Mouse (Mus musculus): ENCODE results near the gene Stat2. TPM values are rescaled to one million over a fixed set of nuclear protein-coding genes. Genes with fewer than 3 reads are reported as not detected.

Stat2 gene
- total and polyA plus RNA-seq, 3 experiments, result 10.0 to 23.3 (median 15.0) TPM

DNA sequence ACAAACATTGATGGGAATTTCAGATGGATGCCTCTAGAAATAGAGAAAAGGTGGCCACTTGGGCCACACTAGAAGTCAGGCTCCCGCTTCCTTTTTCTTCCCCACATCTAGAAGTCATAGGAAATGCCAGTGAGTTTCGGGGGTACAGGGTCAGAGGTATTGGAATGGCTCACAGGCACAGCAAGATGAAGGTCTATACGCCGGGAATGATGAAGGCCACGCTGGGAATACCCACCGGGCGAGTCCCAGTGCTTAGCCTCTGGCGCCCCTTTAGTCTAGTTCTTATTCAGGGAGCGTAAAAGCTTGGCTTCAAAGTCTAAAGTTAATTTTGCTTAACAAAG lies 32.4 kb downstream of the Stat2 start:
- peaks cover 31% of the 10 kb centered on the region for H3K36me3 ChIP-seq (replicated peaks)
- peaks cover 10% of the 10 kb centered on the region for H3K27me3 ChIP-seq (ENCODE audit: insufficient read depth, low read length)
- H3K4me3 ChIP-seq (ENCODE audit: low read depth, low read length), result peak overlapping the region; percentile 75
- ATAC-seq (ENCODE audit: extremely low read depth, insufficient number of reproducible peaks, low FRiP score, poor library complexity, severe bottlenecking) (no peak), DNase-seq (ENCODE audit: low spot score) (no peak)
- peaks cover 36% of the 10 kb centered on the region for H3K4me1 ChIP-seq (ENCODE audit: insufficient read depth, low read depth, low read length)
- TF ChIP-seq CTCF (IDR thresholded peaks at IDR 0.05; ENCODE audit: low read depth, low read length), result no peak
- no peak for TF ChIP-seq GATA1 (IDR thresholded peaks at IDR 0.05; ENCODE audit: borderline replicate concordance, low read length)
- no peak for TF ChIP-seq GATA2 (IDR thresholded peaks at IDR 0.05; ENCODE audit: borderline replicate concordance, low read depth, low read length)
- TF ChIP-seq POLR2AphosphoS5 (IDR thresholded peaks at IDR 0.05; ENCODE audit: insufficient replicate concordance, low read depth, low read length), result no peak
- no peak for TF ChIP-seq TAL1 (conservative IDR thresholded peaks at IDR 0.05; ENCODE audit: low read depth, low read length)
- H3K9me3 ChIP-seq (replicated peaks), result no peaks in the 10 kb centered on the region

DNA sequence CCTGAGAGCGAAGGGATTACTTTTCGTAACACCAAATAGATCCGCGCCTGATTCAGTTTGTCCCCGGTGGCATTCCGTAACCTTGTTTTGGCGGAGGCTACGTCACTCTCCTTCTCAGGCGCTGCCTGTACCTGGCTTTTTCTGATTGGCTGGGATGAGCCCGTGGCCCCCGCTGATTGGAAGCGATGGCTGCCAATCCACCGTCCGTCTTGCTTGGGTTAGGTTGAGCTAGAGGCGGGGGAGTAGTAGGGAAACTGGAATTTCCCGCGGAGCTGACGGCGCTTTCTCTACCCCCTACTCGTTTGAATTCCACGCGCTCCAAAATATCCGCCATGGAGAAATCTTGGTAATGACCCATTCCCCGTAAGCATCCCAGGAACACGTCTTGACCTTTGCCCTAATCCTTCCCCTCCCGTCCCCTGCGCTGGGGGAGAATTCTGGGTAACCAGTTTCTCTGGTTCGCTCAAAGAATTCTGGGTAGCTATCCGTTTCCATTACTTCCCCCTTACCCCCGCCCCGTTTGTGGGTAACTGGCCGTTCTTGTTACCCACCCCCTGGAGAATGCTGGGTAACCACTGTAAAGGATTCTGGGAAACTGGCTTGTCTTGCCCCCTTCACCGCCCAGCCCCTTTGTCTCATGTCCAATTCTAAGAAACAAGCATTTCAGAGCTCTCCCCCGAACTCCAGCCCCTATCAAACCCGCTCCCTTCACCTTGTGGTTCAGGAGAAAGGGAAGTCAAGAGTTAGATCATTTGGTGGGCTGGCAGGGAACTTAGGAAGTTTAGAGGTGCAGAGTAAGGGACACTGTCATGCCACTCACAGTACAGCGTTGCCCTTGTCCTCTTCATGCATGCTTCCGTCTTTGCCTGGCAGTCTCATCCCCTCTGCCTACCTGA lies 33.0 kb downstream of the Stat2 start, which contains the start of gene Pan2:
Gene Pan2 (plus strand): TSS at position 210 of the 896 bp plus-strand sequence.
- ATAC-seq (ENCODE audit: extremely low read depth, insufficient number of reproducible peaks, low FRiP score, poor library complexity, severe bottlenecking), result peak; percentile 99
- H3K4me1 ChIP-seq (ENCODE audit: insufficient read depth, low read depth, low read length), result peaks cover 33% of the 10 kb centered on the region
- peak within 1 kb of the TSS; percentile 75 for H3K4me3 ChIP-seq (ENCODE audit: low read depth, low read length)
- H3K27me3 ChIP-seq (ENCODE audit: insufficient read depth, low read length), result peaks cover 5% of the 10 kb centered on the region
- peaks cover 37% of the 10 kb centered on the region for H3K36me3 ChIP-seq (replicated peaks)
- H3K9me3 ChIP-seq (replicated peaks), result no peaks in the 10 kb centered on the region
- TF ChIP-seq CTCF (IDR thresholded peaks at IDR 0.05; ENCODE audit: low read depth, low read length) (no peak), POLR2AphosphoS5 (IDR thresholded peaks at IDR 0.05; ENCODE audit: insufficient replicate concordance, low read depth, low read length) (no peak), GATA2 (IDR thresholded peaks at IDR 0.05; ENCODE audit: borderline replicate concordance, low read depth, low read length) (no peak), GATA1 (IDR thresholded peaks at IDR 0.05; ENCODE audit: borderline replicate concordance, low read length) (no peak), TAL1 (conservative IDR thresholded peaks at IDR 0.05; ENCODE audit: low read depth, low read length) (no peak)
- DNase-seq (ENCODE audit: low spot score), result peak; percentile 99

DNA sequence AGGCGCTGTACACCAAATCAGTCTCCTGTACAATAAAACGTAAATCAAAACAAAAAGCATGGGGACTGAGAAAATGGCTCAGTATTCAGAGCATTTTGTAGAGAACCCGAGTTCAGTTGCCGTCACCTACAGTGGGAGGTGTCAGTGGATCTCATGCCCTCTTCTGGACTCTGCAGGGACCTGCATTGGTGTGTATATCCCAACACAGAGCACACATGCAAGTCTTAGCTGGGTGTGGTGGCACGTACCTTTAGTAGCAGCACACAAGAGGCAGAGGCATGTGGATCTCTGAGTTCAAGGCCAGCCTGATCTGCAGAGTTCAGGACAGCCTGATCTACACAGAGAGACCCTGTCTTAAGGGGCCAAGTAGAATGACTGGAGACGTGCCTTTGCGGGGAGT lies 39.3 kb downstream of the Stat2 start:
- ATAC-seq (ENCODE audit: extremely low read depth, insufficient number of reproducible peaks, low FRiP score, poor library complexity, severe bottlenecking) (no peak), DNase-seq (ENCODE audit: low spot score) (no peak)
- TF ChIP-seq CTCF (IDR thresholded peaks at IDR 0.05; ENCODE audit: low read depth, low read length), result no peak
- TF ChIP-seq POLR2AphosphoS5 (IDR thresholded peaks at IDR 0.05; ENCODE audit: insufficient replicate concordance, low read depth, low read length), result no peak
- TF ChIP-seq GATA2 (IDR thresholded peaks at IDR 0.05; ENCODE audit: borderline replicate concordance, low read depth, low read length), result no peak
- TF ChIP-seq TAL1 (conservative IDR thresholded peaks at IDR 0.05; ENCODE audit: low read depth, low read length), result no peak
- no peak for TF ChIP-seq GATA1 (IDR thresholded peaks at IDR 0.05; ENCODE audit: borderline replicate concordance, low read length)
- peaks cover 84% of the 10 kb centered on the region for H3K36me3 ChIP-seq (replicated peaks)
- H3K4me1 ChIP-seq (ENCODE audit: insufficient read depth, low read depth, low read length), result peaks cover 5% of the 10 kb centered on the region
- H3K4me3 ChIP-seq (ENCODE audit: low read depth, low read length), result no peak overlapping the region
- H3K9me3 ChIP-seq (replicated peaks), result no peaks in the 10 kb centered on the region
- no peaks in the 10 kb centered on the region for H3K27me3 ChIP-seq (ENCODE audit: insufficient read depth, low read length)

DNA sequence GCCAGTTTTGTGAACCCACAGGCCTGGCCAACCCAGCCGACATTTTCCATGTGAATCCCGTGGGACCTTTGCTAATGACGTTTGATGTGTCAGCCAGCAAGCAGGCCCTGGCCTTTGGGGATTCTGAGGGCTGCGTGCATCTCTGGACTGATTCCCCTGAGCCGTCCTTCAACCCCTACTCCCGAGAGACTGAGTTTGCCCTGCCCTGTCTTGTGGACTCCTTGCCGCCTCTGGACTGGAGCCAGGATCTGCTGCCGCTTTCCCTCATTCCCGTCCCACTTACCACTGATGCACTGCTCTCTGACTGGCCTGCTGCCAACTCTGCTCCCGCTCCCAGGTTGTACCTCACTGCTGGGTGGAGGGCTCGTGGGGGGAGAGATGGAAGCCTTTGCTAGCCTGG lies 39.8 kb downstream of the Stat2 start:
- H3K36me3 ChIP-seq (replicated peaks), result peaks cover 85% of the 10 kb centered on the region
- no peak for TF ChIP-seq TAL1 (conservative IDR thresholded peaks at IDR 0.05; ENCODE audit: low read depth, low read length)
- TF ChIP-seq GATA1 (IDR thresholded peaks at IDR 0.05; ENCODE audit: borderline replicate concordance, low read length), result no peak
- TF ChIP-seq CTCF (IDR thresholded peaks at IDR 0.05; ENCODE audit: low read depth, low read length), result no peak
- TF ChIP-seq GATA2 (IDR thresholded peaks at IDR 0.05; ENCODE audit: borderline replicate concordance, low read depth, low read length), result no peak
- TF ChIP-seq POLR2AphosphoS5 (IDR thresholded peaks at IDR 0.05; ENCODE audit: insufficient replicate concordance, low read depth, low read length), result no peak
- ATAC-seq (ENCODE audit: extremely low read depth, insufficient number of reproducible peaks, low FRiP score, poor library complexity, severe bottlenecking), result no peak
- H3K27me3 ChIP-seq (ENCODE audit: insufficient read depth, low read length), result no peaks in the 10 kb centered on the region
- peaks cover 7% of the 10 kb centered on the region for H3K4me1 ChIP-seq (ENCODE audit: insufficient read depth, low read depth, low read length)
- no peak for DNase-seq (ENCODE audit: low spot score)
- H3K9me3 ChIP-seq (replicated peaks), result no peaks in the 10 kb centered on the region
- no peak overlapping the region for H3K4me3 ChIP-seq (ENCODE audit: low read depth, low read length)

DNA sequence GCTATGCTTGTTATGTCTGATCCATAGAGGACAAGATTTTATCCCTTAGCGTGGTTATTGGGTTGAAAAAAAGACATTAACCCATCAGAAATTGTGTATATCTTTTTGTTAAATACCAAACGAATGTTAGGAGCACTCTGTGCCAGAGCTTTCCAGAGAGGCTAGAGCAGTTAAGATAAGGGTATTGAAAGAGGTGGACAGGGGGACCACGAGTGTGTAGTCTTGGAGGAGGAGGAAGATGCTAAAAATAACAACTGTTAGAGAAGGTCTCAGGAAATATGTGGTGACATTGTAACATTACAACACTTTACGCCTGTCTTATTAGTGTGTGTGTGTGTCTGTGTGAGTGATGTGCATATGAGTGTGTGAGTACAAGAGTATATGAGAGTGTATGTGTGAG lies 40.5 kb downstream of the Stat2 start:
- TF ChIP-seq CTCF (IDR thresholded peaks at IDR 0.05; ENCODE audit: low read depth, low read length) (no peak), GATA2 (IDR thresholded peaks at IDR 0.05; ENCODE audit: borderline replicate concordance, low read depth, low read length) (no peak), POLR2AphosphoS5 (IDR thresholded peaks at IDR 0.05; ENCODE audit: insufficient replicate concordance, low read depth, low read length) (no peak), GATA1 (IDR thresholded peaks at IDR 0.05; ENCODE audit: borderline replicate concordance, low read length) (no peak), TAL1 (conservative IDR thresholded peaks at IDR 0.05; ENCODE audit: low read depth, low read length) (no peak)
- no peak overlapping the region for H3K4me3 ChIP-seq (ENCODE audit: low read depth, low read length)
- ATAC-seq (ENCODE audit: extremely low read depth, insufficient number of reproducible peaks, low FRiP score, poor library complexity, severe bottlenecking) (no peak), DNase-seq (ENCODE audit: low spot score) (no peak)
- H3K27me3 ChIP-seq (ENCODE audit: insufficient read depth, low read length), result no peaks in the 10 kb centered on the region
- no peaks in the 10 kb centered on the region for H3K9me3 ChIP-seq (replicated peaks)
- peaks cover 10% of the 10 kb centered on the region for H3K4me1 ChIP-seq (ENCODE audit: insufficient read depth, low read depth, low read length)
- peaks cover 86% of the 10 kb centered on the region for H3K36me3 ChIP-seq (replicated peaks)

DNA sequence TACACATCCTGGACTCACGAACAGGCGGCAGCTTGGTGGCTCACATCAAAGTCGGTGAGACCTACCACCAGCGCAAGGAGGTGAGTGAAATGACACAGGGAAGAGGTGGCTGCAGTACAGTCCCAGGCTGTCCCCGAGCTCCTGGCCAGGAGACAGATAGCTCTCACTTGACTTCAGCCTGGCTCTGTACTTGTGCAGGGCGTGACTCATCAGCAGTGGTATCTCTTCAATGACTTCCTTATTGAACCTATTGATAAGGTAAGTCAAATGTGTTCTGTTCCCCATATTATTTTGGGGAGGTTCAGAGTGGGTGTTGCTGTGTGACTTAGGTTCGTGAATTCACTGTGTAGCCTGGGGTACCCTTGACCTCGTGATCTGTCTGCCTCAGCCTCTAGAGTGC lies 45.2 kb downstream of the Stat2 start:
- Histone ChIP-seq H3K4me1 (ENCODE audit: insufficient read depth, low read depth, low read length) (peaks cover 12% of the 10 kb centered on the region), H3K9me3 (replicated peaks) (no peaks in the 10 kb centered on the region), H3K27me3 (ENCODE audit: insufficient read depth, low read length) (no peaks in the 10 kb centered on the region), H3K36me3 (replicated peaks) (peaks cover 88% of the 10 kb centered on the region), H3K4me3 (ENCODE audit: low read depth, low read length) (no peak overlapping the region)
- DNase-seq (ENCODE audit: low spot score), result no peak
- TF ChIP-seq GATA2 (IDR thresholded peaks at IDR 0.05; ENCODE audit: borderline replicate concordance, low read depth, low read length) (no peak), TAL1 (conservative IDR thresholded peaks at IDR 0.05; ENCODE audit: low read depth, low read length) (no peak), CTCF (IDR thresholded peaks at IDR 0.05; ENCODE audit: low read depth, low read length) (no peak), GATA1 (IDR thresholded peaks at IDR 0.05; ENCODE audit: borderline replicate concordance, low read length) (no peak), POLR2AphosphoS5 (IDR thresholded peaks at IDR 0.05; ENCODE audit: insufficient replicate concordance, low read depth, low read length) (no peak)
- peak; percentile 63 for ATAC-seq (ENCODE audit: extremely low read depth, insufficient number of reproducible peaks, low FRiP score, poor library complexity, severe bottlenecking)
